Mouse (Mus musculus): Measurements from ENCODE around the gene Trap1a.

- no peak for TF ChIP-seq POLR2A (IDR thresholded peaks at IDR 0.05; ENCODE audit: low read depth, low read length)
- TF ChIP-seq CTCF (conservative IDR thresholded peaks at IDR 0.05; ENCODE audit: insufficient read depth, insufficient read length, low read depth, low read length) = no peak
Observed at GRCm38 (mm10) chrX:139293114-139293513, 40.4 kb upstream of the Trap1a start.
